Mouse (Mus musculus): ENCODE results near the gene Grifin. TPM values are rescaled to one million over a fixed set of nuclear protein-coding genes. Genes with fewer than 3 reads are reported as not detected.

The Grifin gene
- polyA plus RNA-seq, 1 experiment from 2014 or later: not detected

DNA sequence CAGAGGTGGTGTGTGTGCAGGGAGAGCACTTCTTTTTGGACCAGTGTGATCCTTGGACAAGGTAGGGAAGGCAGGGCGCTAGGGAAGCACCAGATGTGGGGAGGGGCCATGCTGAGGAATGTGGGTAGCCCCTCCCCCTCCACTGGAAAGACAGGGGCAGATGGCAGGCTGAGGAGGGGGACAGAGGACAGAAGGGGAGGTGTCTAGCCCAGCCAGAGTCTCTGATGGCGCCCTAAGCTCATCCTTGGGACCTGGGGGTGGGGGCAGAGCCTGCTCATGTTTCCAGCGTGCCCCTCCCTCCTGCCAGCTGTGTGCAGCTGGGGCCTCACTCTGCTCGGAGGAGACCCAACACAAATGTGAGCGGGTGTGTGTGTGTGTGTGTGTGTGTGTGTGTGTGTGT is 16.7 kb upstream of the Grifin start:
- WGBS: 0% methylated on average over 5 of the region's 5 CpGs
- Histone ChIP-seq H3K9me3 (no peaks in the 10 kb centered on the region), H3K27ac (peak overlapping the region; percentile 89), H3K4me3 (peak overlapping the region; percentile 31), H3K4me1 (replicated peaks) (peaks cover 78% of the 10 kb centered on the region), H3K36me3 (no peaks in the 10 kb centered on the region), H3K27me3 (ENCODE audit: insufficient read depth, poor library complexity, severe bottlenecking) (peaks cover 14% of the 10 kb centered on the region)
- DNase-seq (ENCODE audit: low spot score): peak; percentile 71

- 4% methylated on average over 6 of the region's 6 CpGs for WGBS
- H3K9me3 ChIP-seq: no peaks in the 10 kb centered on the region
- H3K27me3 ChIP-seq (ENCODE audit: insufficient read depth, poor library complexity, severe bottlenecking): peaks cover 14% of the 10 kb centered on the region
- H3K36me3 ChIP-seq: no peaks in the 10 kb centered on the region
- peaks cover 78% of the 10 kb centered on the region for H3K4me1 ChIP-seq (replicated peaks)
- H3K4me3 ChIP-seq: peak overlapping the region; percentile 3; the same call in 1 of the 2 replicates
- H3K27ac ChIP-seq: peak overlapping the region; percentile 89
- DNase-seq (ENCODE audit: low spot score): peak; percentile 86
Measured at GRCm38 (mm10) chr5:140579771-140580170, 14.9 kb upstream of the Grifin start.

DNA sequence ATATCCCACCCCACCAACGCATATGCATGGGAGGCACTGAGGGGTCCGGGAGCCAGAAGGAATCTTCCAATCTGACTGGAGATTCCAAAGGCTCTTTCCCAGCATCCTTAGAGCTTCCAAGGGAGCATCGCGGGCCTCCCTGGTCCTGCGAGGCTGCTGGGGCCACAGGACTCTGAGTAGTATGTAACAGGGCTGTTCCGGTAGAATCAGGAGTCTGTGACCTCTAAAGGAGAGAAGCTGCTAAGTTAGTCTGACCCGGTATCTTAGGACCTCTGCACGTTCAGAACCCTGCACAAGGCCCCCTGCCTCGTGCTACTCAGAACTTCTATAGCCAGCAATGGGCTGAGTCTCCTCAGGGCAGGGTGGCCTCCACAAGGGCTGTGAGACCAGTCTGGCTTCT is 14.3 kb upstream of the Grifin start:
- Histone ChIP-seq H3K27ac (peak overlapping the region; percentile 89), H3K27me3 (ENCODE audit: insufficient read depth, poor library complexity, severe bottlenecking) (peaks cover 14% of the 10 kb centered on the region), H3K9me3 (no peaks in the 10 kb centered on the region), H3K4me3 (peak overlapping the region; percentile 3; the same call in 1 of the 2 replicates), H3K4me1 (replicated peaks) (peaks cover 77% of the 10 kb centered on the region), H3K36me3 (no peaks in the 10 kb centered on the region)
- DNase-seq (ENCODE audit: low spot score): no peak
- WGBS: 24% methylated on average over 9 of the region's 9 CpGs

DNA sequence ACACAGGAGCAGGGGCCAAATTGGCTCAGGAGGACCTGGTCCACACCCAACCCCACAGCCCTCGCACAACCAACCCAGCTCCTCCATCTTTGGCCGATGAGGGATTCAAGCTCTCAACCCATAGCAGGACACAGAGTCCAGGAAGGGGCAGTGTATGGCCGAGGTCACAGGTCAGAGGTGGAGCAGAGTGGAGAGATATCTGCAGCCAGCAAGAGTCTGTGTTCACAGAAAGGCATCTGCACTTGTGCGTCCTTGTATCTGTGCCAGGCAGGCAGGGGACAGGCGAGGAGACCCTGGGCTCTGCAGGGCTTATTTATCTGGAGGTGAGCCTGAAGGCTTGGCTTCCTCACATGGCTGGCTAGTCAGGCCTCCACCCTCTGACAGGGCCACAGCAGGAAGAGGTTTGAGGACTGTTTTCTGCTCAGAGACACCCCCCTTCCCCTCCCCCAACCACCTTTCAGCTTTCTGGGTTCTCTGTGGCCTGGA is 10.6 kb upstream of the Grifin start:
- Histone ChIP-seq H3K4me1 (replicated peaks) (peaks cover 48% of the 10 kb centered on the region), H3K4me3 (no peak overlapping the region), H3K9me3 (no peaks in the 10 kb centered on the region), H3K27me3 (ENCODE audit: insufficient read depth, poor library complexity, severe bottlenecking) (peaks cover 9% of the 10 kb centered on the region; the same call in 1 of the 2 replicates), H3K27ac (peak overlapping the region; percentile 74), H3K36me3 (no peaks in the 10 kb centered on the region)
- no peak for DNase-seq (ENCODE audit: low spot score)
- 56% methylated on average over 5 of the region's 5 CpGs for WGBS

DNA sequence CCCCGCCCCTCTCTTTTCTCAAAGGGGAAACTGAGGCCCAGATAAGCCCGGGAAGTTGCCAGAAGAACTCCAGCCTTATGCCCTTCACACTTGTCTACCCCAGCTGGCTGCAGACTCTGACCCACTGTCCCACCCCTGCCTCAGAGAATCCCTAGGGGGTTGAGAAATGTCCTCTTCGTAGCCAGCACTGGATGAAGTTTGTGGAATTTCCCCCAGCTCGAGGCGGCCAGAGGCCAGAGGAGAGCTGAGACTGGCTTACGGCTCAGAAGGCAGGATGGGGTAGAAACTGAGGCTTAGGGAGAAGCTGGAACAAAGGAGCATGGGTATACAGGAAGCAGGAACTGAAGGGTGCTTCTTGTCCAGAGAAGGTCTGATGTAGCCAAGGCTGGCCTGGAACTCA is 7.7 kb upstream of the Grifin start:
- peak overlapping the region; percentile 46; the same call in 1 of the 2 replicates for H3K27ac ChIP-seq

GRCm38 (mm10) chr5:140571673-140572072 is 6.8 kb upstream of the Grifin start:
- H3K4me1 ChIP-seq (replicated peaks): peaks cover 50% of the 10 kb centered on the region
- no peaks in the 10 kb centered on the region for H3K9me3 ChIP-seq
- H3K27me3 ChIP-seq (ENCODE audit: insufficient read depth, poor library complexity, severe bottlenecking): no peaks in the 10 kb centered on the region
- no peaks in the 10 kb centered on the region for H3K36me3 ChIP-seq
- peak overlapping the region; percentile 76 for H3K27ac ChIP-seq
- no peak overlapping the region for H3K4me3 ChIP-seq
- no peak for DNase-seq (ENCODE audit: low spot score)
- 67% methylated on average over 10 of the region's 10 CpGs for WGBS

More for the DNA sequence above, 7.7 kb upstream of the Grifin start:
- Histone ChIP-seq H3K27me3 (ENCODE audit: insufficient read depth, poor library complexity, severe bottlenecking) (no peaks in the 10 kb centered on the region), H3K4me1 (replicated peaks) (peaks cover 41% of the 10 kb centered on the region), H3K36me3 (no peaks in the 10 kb centered on the region), H3K4me3 (no peak overlapping the region), H3K9me3 (no peaks in the 10 kb centered on the region)
- 73% methylated on average over 6 of the region's 6 CpGs for WGBS
- DNase-seq (ENCODE audit: low spot score): no peak

GRCm38 (mm10) chr5:140571201-140571600 is 6.3 kb upstream of the Grifin start:
- Histone ChIP-seq H3K36me3 (no peaks in the 10 kb centered on the region), H3K4me1 (replicated peaks) (peaks cover 55% of the 10 kb centered on the region), H3K27me3 (ENCODE audit: insufficient read depth, poor library complexity, severe bottlenecking) (no peaks in the 10 kb centered on the region; the same call in 1 of the 2 replicates), H3K27ac (0 out of 2 replicates have a peak overlapping the region, but pooled peaks have one; percentile 8), H3K9me3 (no peaks in the 10 kb centered on the region), H3K4me3 (no peak overlapping the region)
- 60% methylated on average over 4 of the region's 4 CpGs for WGBS
- DNase-seq (ENCODE audit: low spot score): no peak

DNA sequence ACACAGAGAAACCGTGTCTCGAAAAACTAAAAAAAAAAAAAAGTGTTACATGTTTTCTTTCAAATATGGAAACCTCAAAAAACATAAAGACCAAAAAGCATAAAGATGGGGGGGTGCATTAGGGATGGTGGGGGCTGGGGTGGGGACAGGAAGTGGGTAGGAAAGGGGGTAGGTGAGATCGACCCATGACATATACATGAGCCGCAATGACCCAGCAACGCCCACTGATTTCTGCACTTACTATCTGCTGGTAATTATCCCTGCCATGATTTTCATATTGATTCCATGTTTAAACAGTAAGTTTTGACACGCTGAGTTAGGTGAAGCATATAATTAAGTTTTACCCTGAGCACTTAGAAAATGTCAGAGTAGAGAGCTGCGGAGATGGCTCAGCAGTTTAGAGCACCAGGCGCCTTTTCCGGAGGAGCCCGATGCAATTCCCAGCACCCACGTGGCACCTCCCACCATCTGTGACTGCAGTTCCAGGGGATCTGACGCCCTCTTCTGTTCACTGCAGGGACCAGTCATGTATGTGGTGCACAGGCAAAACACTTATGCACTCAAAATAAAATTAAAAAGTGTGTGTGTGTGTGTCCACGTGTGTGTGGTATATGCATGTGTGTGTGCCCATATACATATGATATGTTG is 5.5 kb upstream of the Grifin start:
- peaks cover 59% of the 10 kb centered on the region for H3K4me1 ChIP-seq (replicated peaks)
- 93% methylated on average over 13 of the region's 13 CpGs for WGBS
- no peaks in the 10 kb centered on the region; the same call in 1 of the 2 replicates for H3K27me3 ChIP-seq (ENCODE audit: insufficient read depth, poor library complexity, severe bottlenecking)
- H3K27ac ChIP-seq: no peak overlapping the region
- H3K9me3 ChIP-seq: no peaks in the 10 kb centered on the region
- H3K4me3 ChIP-seq: no peak overlapping the region
- no peak for DNase-seq (ENCODE audit: low spot score)
- no peaks in the 10 kb centered on the region for H3K36me3 ChIP-seq

DNA sequence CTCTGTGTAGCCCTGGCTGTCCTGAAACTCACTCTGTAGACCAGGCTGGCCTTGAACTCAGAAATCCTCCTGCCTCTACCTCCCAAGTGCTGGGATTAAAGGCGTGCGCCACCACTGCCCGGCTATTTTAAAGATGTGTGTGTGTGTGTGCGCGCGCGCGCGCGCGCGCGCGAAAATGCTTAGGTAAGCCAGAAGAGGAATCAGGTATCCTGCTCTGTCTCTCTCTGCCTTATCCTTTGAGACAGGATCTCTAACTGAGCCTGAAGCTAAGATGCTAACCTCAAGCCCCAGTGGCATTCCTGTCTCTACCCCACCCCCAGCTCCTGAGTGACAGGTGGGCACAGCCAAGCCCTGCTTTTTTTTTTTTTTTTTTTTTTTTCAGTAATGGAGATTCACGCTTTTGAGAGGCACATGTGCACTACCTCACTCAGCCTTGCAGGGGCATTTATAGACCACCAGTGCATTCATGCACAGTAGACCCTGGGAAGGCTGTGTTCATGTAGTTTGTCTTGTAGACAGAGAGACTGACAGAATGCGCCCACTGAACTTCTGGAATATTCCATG is 4.2 kb upstream of the Grifin start:
- 87% methylated on average over 16 of the region's 16 CpGs for WGBS
- Histone ChIP-seq H3K9me3 (no peaks in the 10 kb centered on the region), H3K27me3 (ENCODE audit: insufficient read depth, poor library complexity, severe bottlenecking) (peaks cover 2% of the 10 kb centered on the region; the same call in 1 of the 2 replicates), H3K36me3 (no peaks in the 10 kb centered on the region), H3K4me1 (replicated peaks) (peaks cover 61% of the 10 kb centered on the region), H3K27ac (peak overlapping the region; percentile 16; the same call in 1 of the 2 replicates), H3K4me3 (no peak overlapping the region)
- DNase-seq (ENCODE audit: low spot score): no peak

DNA sequence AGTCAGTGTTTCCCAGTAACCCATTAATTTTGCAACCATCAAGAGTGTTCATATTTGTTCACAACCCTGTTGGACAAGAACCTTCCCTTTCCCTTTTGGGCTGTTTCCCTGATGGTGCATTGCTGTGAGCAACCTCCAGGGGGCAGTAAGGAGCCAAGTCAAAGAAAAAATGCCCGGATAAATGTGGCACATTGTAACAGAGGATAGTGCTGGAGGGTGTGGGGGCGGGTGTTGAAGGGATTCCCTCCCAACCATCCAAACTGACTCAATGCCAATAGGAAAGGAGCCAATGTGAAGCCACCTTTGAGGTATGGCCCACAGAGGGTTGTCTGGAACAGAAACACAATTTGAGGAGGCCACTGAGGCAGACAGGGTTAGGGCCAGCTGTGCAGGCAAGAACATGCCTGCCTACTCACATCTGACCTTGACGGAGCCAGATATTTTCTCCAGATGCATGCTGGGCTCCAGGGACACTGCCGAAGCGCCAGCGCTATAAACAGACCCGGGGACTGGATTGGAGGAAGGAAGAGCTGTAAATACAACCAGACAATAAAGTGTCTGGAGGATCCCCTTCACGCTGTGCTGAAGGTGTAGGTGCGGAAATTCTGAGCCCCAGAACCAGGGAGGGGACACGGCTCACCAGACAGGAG is 3.6 kb upstream of the Grifin start:
- Histone ChIP-seq H3K9me3 (no peaks in the 10 kb centered on the region), H3K27me3 (ENCODE audit: insufficient read depth, poor library complexity, severe bottlenecking) (peaks cover 5% of the 10 kb centered on the region; the same call in 1 of the 2 replicates), H3K36me3 (no peaks in the 10 kb centered on the region), H3K4me3 (no peak overlapping the region), H3K4me1 (replicated peaks) (peaks cover 64% of the 10 kb centered on the region), H3K27ac (peak overlapping the region; percentile 71)
- DNase-seq (ENCODE audit: low spot score): peak; percentile 78
- 56% methylated on average over 10 of the region's 10 CpGs for WGBS

- no peaks in the 10 kb centered on the region for H3K9me3 ChIP-seq
- DNase-seq (ENCODE audit: low spot score): no peak
- 93% methylated on average over 5 of the region's 5 CpGs for whole genome bisulfite sequencing
- H3K36me3 ChIP-seq: no peaks in the 10 kb centered on the region
- H3K4me3 ChIP-seq: no peak overlapping the region
- peaks cover 64% of the 10 kb centered on the region for H3K4me1 ChIP-seq (replicated peaks)
- peaks cover 5% of the 10 kb centered on the region; the same call in 1 of the 2 replicates for H3K27me3 ChIP-seq (ENCODE audit: insufficient read depth, poor library complexity, severe bottlenecking)
- peak overlapping the region; percentile 71 for H3K27ac ChIP-seq
Measured at GRCm38 (mm10) chr5:140567751-140568150, 2.9 kb upstream of the Grifin start.

- H3K27ac ChIP-seq: peak overlapping the region; percentile 71
- DNase-seq (ENCODE audit: low spot score): no peak
- WGBS: 54% methylated on average over 11 of the region's 11 CpGs
- H3K36me3 ChIP-seq: no peaks in the 10 kb centered on the region
- H3K27me3 ChIP-seq (ENCODE audit: insufficient read depth, poor library complexity, severe bottlenecking): peaks cover 5% of the 10 kb centered on the region; the same call in 1 of the 2 replicates
- H3K9me3 ChIP-seq: no peaks in the 10 kb centered on the region
- H3K4me3 ChIP-seq: no peak overlapping the region
- H3K4me1 ChIP-seq (replicated peaks): peaks cover 65% of the 10 kb centered on the region
Measured at GRCm38 (mm10) chr5:140567321-140567720, 2.5 kb upstream of the Grifin start.

DNA sequence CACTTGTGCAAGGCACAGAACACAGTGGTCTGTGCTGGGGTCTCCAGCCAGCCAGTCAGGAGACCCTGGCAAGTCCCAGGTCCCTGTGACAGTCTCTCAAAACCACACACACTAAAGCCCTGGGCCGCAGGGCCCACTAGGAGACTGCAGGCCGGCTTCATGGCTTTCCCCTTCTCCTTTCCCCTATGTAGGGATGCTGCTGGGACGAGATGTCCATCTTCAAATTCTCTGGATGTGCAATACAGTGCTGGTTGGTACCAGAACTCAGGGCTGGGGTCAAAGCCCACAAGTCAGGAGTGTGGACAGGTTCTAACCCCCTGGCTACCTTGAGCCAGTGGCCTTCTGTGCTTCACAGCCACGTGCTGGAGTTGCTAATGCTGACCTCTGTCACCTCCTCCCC is 1.4 kb upstream of the Grifin start:
- Histone ChIP-seq H3K4me1 (replicated peaks) (peaks cover 61% of the 10 kb centered on the region), H3K36me3 (no peaks in the 10 kb centered on the region), H3K27me3 (ENCODE audit: insufficient read depth, poor library complexity, severe bottlenecking) (peaks cover 5% of the 10 kb centered on the region; the same call in 1 of the 2 replicates), H3K9me3 (no peaks in the 10 kb centered on the region), H3K27ac (peak overlapping the region; percentile 71), H3K4me3 (no peak overlapping the region)
- no peak for DNase-seq (ENCODE audit: low spot score)
- 68% methylated on average over 4 of the region's 4 CpGs for WGBS
